Mouse (Mus musculus): ENCODE results near the gene Fam49a. TPM values are rescaled to one million over a fixed set of nuclear protein-coding genes. Genes with fewer than 3 reads are reported as not detected.

Gene Fam49a
- polyA plus RNA-seq, 1 experiment, result 0.38 TPM

DNA sequence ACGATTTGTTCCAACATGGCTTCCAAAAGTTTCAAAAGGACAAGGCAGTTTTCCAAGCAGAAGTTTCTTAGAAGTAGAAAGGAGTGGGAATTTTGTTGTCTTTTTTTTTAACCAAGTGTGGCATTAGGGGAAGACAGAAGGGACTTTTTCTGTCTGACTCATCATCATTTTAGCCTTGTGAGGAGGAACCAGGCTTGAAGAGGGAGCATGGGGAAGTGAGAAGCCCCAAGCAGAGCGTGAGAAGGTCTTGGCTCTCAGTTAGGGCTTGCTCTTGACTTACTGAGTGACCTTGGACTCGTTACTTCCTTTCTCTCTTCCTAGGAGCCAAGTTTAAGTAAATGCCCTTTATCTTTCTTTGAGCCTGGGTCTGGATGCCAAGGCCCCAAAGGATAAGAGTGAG lies 8.6 kb downstream of the Fam49a start:
- no peaks in the 10 kb centered on the region for H3K27me3 ChIP-seq (ENCODE audit: control insufficient read depth, insufficient read depth, low read length)
- H3K4me3 ChIP-seq (ENCODE audit: control insufficient read depth, low read depth, low read length), result no peak overlapping the region
- H3K27ac ChIP-seq (ENCODE audit: control insufficient read depth, insufficient read depth, low read depth, low read length), result no peak overlapping the region
- H3K36me3 ChIP-seq (ENCODE audit: control insufficient read depth, insufficient read depth, low read length), result no peaks in the 10 kb centered on the region
- no peaks in the 10 kb centered on the region for H3K4me1 ChIP-seq (ENCODE audit: control insufficient read depth, insufficient read depth, low read length)
- TF ChIP-seq CTCF (IDR thresholded peaks at IDR 0.05; ENCODE audit: control insufficient read depth, insufficient read depth, insufficient replicate concordance, low read depth, low read length), result no peak
- no peak for TF ChIP-seq POLR2A (IDR thresholded peaks at IDR 0.05; ENCODE audit: control insufficient read depth, low read depth, low read length)

DNA sequence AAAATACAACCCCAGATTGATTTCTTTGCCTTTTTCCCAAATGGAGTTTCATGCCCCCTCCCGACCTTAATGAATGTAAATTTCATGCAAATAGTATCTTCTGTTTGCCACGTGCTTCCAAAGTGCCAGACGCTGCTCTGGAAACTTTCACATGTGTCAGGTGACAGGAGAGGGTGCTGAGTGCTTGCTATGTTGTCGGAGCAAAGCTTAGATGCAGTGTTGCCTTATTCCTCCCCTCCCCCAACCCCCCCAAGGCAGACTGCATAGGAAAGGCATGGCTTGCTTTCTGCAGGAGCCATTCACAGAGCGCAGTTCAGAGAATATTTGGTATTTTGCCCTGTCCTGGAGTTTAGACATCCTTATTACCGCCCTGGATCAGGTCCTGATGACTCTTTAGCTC lies 12.2 kb downstream of the Fam49a start:
- H3K36me3 ChIP-seq (ENCODE audit: control insufficient read depth, insufficient read depth, low read length), result no peaks in the 10 kb centered on the region
- no peaks in the 10 kb centered on the region for H3K4me1 ChIP-seq (ENCODE audit: control insufficient read depth, insufficient read depth, low read length)
- no peaks in the 10 kb centered on the region for H3K27me3 ChIP-seq (ENCODE audit: control insufficient read depth, insufficient read depth, low read length)
- no peak overlapping the region for H3K27ac ChIP-seq (ENCODE audit: control insufficient read depth, insufficient read depth, low read depth, low read length)
- no peak for TF ChIP-seq CTCF (IDR thresholded peaks at IDR 0.05; ENCODE audit: control insufficient read depth, insufficient read depth, insufficient replicate concordance, low read depth, low read length)
- no peak for TF ChIP-seq POLR2A (IDR thresholded peaks at IDR 0.05; ENCODE audit: control insufficient read depth, low read depth, low read length)
- no peak overlapping the region for H3K4me3 ChIP-seq (ENCODE audit: control insufficient read depth, low read depth, low read length)

DNA sequence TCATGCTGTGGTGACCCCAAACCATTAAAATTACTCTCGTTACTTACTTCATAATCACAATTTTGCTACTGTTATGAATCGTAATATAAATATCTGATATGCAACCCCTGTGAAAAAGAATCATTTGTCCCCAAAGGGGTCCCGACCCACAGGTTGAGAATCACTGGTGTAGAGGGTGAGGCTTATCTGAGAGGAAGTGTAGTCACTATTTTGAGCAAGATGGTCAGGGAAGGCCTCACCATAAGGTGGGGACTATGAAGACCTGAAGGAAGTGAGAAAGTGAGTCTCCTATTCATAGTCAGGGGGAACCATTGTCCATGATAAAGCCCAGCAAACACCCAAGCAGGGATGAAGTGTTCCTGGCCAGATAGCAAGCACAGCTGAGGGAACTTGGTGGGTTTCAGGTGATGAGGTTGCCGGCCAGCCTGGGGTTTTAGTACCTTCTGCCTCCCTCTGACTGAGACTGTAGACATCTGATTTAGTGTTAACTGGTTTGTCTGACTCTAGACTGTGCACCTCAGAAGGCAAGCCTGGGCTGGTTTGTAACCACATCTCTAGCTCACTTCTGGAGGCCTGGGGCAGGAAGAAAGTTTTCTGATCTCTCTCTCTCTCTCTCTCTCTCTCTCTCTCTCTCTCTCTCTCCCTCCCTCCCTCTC lies 13.3 kb downstream of the Fam49a start:
- TF ChIP-seq POLR2A (IDR thresholded peaks at IDR 0.05; ENCODE audit: control insufficient read depth, low read depth, low read length) (no peak), CTCF (IDR thresholded peaks at IDR 0.05; ENCODE audit: control insufficient read depth, insufficient read depth, insufficient replicate concordance, low read depth, low read length) (no peak)
- no peak overlapping the region for H3K4me3 ChIP-seq (ENCODE audit: control insufficient read depth, low read depth, low read length)
- no peak overlapping the region for H3K27ac ChIP-seq (ENCODE audit: control insufficient read depth, insufficient read depth, low read depth, low read length)
- H3K36me3 ChIP-seq (ENCODE audit: control insufficient read depth, insufficient read depth, low read length), result no peaks in the 10 kb centered on the region
- no peaks in the 10 kb centered on the region for H3K27me3 ChIP-seq (ENCODE audit: control insufficient read depth, insufficient read depth, low read length)
- no peaks in the 10 kb centered on the region for H3K4me1 ChIP-seq (ENCODE audit: control insufficient read depth, insufficient read depth, low read length)

DNA sequence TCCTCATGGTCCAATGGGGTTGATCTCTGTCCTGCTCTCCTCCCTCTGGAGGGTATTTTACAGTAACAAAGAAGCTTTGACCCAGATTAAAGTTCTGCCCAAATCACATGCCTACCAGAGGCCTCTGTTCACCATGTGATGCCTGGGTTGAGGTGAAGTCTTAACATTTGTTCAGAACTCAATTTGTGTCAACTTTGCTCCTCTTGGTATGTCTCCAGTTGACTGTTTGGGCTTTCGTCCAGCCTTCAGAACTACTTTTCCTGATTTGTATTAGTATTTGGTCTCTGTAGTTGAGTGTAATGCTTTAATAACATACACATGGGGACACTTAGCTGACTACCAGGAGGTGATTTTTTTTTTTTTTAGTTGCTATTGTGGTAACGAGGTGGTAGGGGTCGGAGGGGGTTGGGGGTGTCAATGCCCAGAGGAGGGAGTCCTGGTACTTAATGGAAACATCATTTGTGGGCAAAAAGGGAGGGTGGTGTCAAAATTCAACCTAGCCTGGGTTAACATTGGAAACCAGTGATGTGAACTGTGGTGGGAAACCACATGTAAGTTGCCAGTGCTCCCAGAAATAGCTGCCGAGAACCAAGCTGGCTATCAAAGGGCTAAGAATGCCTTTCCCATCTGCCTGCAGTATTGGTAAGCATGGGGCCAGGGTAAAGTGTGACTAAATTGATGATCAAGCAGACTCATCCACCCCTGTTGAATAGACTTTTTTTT lies 16.0 kb downstream of the Fam49a start:
- Histone ChIP-seq H3K27ac (ENCODE audit: control insufficient read depth, insufficient read depth, low read depth, low read length) (no peak overlapping the region), H3K27me3 (ENCODE audit: control insufficient read depth, insufficient read depth, low read length) (no peaks in the 10 kb centered on the region), H3K4me3 (ENCODE audit: control insufficient read depth, low read depth, low read length) (no peak overlapping the region), H3K4me1 (ENCODE audit: control insufficient read depth, insufficient read depth, low read length) (no peaks in the 10 kb centered on the region), H3K36me3 (ENCODE audit: control insufficient read depth, insufficient read depth, low read length) (no peaks in the 10 kb centered on the region)
- no peak for TF ChIP-seq POLR2A (IDR thresholded peaks at IDR 0.05; ENCODE audit: control insufficient read depth, low read depth, low read length)
- no peak for TF ChIP-seq CTCF (IDR thresholded peaks at IDR 0.05; ENCODE audit: control insufficient read depth, insufficient read depth, insufficient replicate concordance, low read depth, low read length)

DNA sequence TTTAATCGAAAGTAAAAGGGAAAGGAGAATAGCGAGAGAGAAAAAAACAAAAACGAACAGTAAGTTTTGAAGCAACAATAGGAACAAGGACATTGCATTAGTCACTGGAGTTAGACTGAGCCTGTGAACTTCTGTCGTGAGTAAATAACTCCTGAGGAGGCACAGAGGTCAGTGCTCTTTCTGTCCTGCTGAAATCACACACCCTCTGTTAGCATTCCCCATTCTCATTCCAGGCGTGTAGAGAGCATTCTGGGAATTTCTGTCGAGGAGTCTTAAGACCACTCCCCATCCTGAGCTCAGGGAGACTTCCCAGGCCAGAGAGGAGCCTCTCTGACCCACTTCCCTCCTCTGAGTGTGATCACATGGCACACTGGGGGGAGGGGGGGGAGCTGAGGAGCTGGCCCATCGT lies 16.5 kb downstream of the Fam49a start:
- Histone ChIP-seq H3K27me3 (ENCODE audit: control insufficient read depth, insufficient read depth, low read length) (no peaks in the 10 kb centered on the region), H3K4me1 (ENCODE audit: control insufficient read depth, insufficient read depth, low read length) (no peaks in the 10 kb centered on the region), H3K36me3 (ENCODE audit: control insufficient read depth, insufficient read depth, low read length) (no peaks in the 10 kb centered on the region), H3K27ac (ENCODE audit: control insufficient read depth, insufficient read depth, low read depth, low read length) (no peak overlapping the region), H3K4me3 (ENCODE audit: control insufficient read depth, low read depth, low read length) (no peak overlapping the region)
- TF ChIP-seq POLR2A (IDR thresholded peaks at IDR 0.05; ENCODE audit: control insufficient read depth, low read depth, low read length) (no peak), CTCF (IDR thresholded peaks at IDR 0.05; ENCODE audit: control insufficient read depth, insufficient read depth, insufficient replicate concordance, low read depth, low read length) (no peak)

DNA sequence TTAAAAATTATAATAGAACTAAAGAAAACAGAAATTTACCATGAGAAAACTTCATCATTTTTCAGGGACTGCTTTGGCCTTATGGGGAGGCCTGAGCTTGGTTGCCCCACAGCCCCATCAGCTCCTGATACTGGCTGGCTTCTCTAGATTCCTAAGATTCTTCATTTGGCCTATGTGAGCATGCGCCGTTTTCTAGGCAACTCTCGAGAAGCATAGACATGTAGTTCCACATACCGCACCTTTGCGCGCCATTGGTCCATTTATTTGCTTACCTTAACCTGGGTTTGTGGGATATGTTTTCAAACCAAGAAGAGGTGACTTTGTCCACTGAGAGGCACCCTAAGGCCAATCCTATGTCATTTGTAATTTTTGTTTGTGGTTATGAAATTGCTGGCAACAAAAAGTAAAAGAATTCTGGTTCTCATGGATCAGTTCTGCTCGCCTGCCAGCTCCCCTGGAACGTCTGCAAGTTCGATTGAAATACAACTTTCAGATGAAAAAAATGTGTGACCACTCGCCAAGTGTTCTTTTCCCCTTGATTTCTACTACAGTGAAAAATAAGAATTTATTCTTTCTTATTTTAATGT lies 21.9 kb downstream of the Fam49a start:
- no peaks in the 10 kb centered on the region for H3K27me3 ChIP-seq (ENCODE audit: control insufficient read depth, insufficient read depth, low read length)
- TF ChIP-seq POLR2A (IDR thresholded peaks at IDR 0.05; ENCODE audit: control insufficient read depth, low read depth, low read length), result no peak
- TF ChIP-seq CTCF (IDR thresholded peaks at IDR 0.05; ENCODE audit: control insufficient read depth, insufficient read depth, insufficient replicate concordance, low read depth, low read length), result no peak
- H3K4me1 ChIP-seq (ENCODE audit: control insufficient read depth, insufficient read depth, low read length), result peaks cover 7% of the 10 kb centered on the region
- H3K36me3 ChIP-seq (ENCODE audit: control insufficient read depth, insufficient read depth, low read length), result no peaks in the 10 kb centered on the region
- H3K27ac ChIP-seq (ENCODE audit: control insufficient read depth, insufficient read depth, low read depth, low read length), result no peak overlapping the region
- no peak overlapping the region for H3K4me3 ChIP-seq (ENCODE audit: control insufficient read depth, low read depth, low read length)

DNA sequence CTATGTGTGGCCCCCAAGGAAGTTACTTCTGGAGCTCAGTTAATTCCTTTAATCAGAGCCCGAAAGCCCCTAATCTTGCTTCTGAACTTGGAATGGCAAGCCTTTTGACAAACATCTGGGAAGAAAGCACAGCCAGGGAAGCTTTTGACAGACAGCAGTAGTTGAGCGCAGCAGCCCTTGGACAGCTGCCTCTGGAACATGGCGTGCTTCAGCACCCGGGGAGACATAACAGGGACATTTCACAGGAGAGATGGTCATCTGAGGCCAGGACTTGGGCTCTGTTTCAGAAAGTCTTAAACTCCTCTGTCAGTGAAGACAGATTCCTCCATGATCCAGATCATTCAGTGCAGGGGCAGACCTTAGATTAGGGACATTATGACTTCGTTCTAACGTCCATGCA lies 22.6 kb downstream of the Fam49a start:
- TF ChIP-seq POLR2A (IDR thresholded peaks at IDR 0.05; ENCODE audit: control insufficient read depth, low read depth, low read length), result no peak
- no peak for TF ChIP-seq CTCF (IDR thresholded peaks at IDR 0.05; ENCODE audit: control insufficient read depth, insufficient read depth, insufficient replicate concordance, low read depth, low read length)
- Histone ChIP-seq H3K36me3 (ENCODE audit: control insufficient read depth, insufficient read depth, low read length) (no peaks in the 10 kb centered on the region), H3K4me3 (ENCODE audit: control insufficient read depth, low read depth, low read length) (peak overlapping the region; percentile 19), H3K4me1 (ENCODE audit: control insufficient read depth, insufficient read depth, low read length) (peaks cover 7% of the 10 kb centered on the region), H3K27me3 (ENCODE audit: control insufficient read depth, insufficient read depth, low read length) (no peaks in the 10 kb centered on the region), H3K27ac (ENCODE audit: control insufficient read depth, insufficient read depth, low read depth, low read length) (no peak overlapping the region)
